Mouse (Mus musculus) heart, postnatal 0 days (tissue): Measurements from ENCODE around the gene Dnaaf3. TPM values are rescaled to one million over a fixed set of nuclear protein-coding genes. Genes with fewer than 3 reads are reported as not detected.
"Not testable (repeated sequence)": the region's sequence is repeated elsewhere in the genome, so short reads cannot be mapped to it uniquely, and the experiment has no call there.

ENCODE experiments used
- ATAC-seq: fragments of 200-750 bp; cut with Nextera tagmentation; 2 replicates; pipeline ENCODE4 v1.8.0; 2017; ENCODE audit warnings: low read depth, moderate number of reproducible peaks, moderate library complexity; ENCODE audit not compliant: insufficient read depth
- DNase-seq: peaks from one replicate; pipeline ENCODE4 v3.0.0-alpha.2; 2016; ENCODE audit warnings: low spot score
- H3K27ac ChIP-seq: fragments of 300-500 bp; sonication (generic); 2 replicates; pipeline ENCODE4 v1.5.1; 2014; ENCODE audit warnings: low read depth, mild to moderate bottlenecking
- H3K27me3 ChIP-seq: fragments of 300-500 bp; sonication (generic); 2 replicates; pipeline ENCODE4 v1.6.1; 2014; ENCODE audit warnings: low read length, mixed read lengths; ENCODE audit not compliant: control insufficient read depth, insufficient read depth
- H3K36me3 ChIP-seq: fragments of 300-500 bp; sonication (generic); replicated peaks from 2 replicates; pipeline ENCODE4 v1.6.1; 2014; ENCODE audit warnings: low read length, mixed read lengths; ENCODE audit not compliant: control insufficient read depth, insufficient read depth
- H3K4me1 ChIP-seq: fragments of 300-500 bp; sonication (generic); 2 replicates; pipeline ENCODE4 v1.6.1; 2014; ENCODE audit warnings: antibody characterized with exemption; ENCODE audit not compliant: control insufficient read depth, insufficient read depth
- H3K4me2 ChIP-seq: fragments of 300-500 bp; sonication (generic); 2 replicates; pipeline ENCODE4 v1.6.1; 2014; ENCODE audit warnings: low read depth, mild to moderate bottlenecking, low read length, moderate library complexity
- H3K4me3 ChIP-seq: fragments of 300-500 bp; sonication (generic); 2 replicates; pipeline ENCODE4 v1.5.1; 2014; ENCODE audit warnings: low read depth, low read length
- H3K9ac ChIP-seq: fragments of 300-500 bp; sonication (generic); replicated peaks from 2 replicates; pipeline ENCODE4 v1.6.1; 2014; ENCODE audit warnings: low read depth, low read length, mixed read lengths
- H3K9me3 ChIP-seq: fragments of 300-500 bp; sonication (generic); replicated peaks from 2 replicates; pipeline ENCODE4 v1.6.1; 2016; ENCODE audit warnings: low read length; ENCODE audit not compliant: control insufficient read depth
- CTCF ChIP-seq: IDR thresholded peaks from 2 replicates; pipeline ENCODE4 v1.5.1; 2016; ENCODE audit warnings: antibody characterized with exemption, control low read depth, low read depth
- EP300 ChIP-seq: IDR thresholded peaks from 2 replicates; pipeline ENCODE4 v1.6.1; 2016; ENCODE audit warnings: antibody characterized with exemption, low read depth
- WGBS: fragments of 180-500 bp; shearing (Covaris S2); extraction: QIAGEN DNeasy Blood & Tissue Kit; methylation state at CpG from one replicate; pipeline ENCODE4 v1.1.7; 2014; 5-methylcytosine and 5-hydroxymethylcytosine counted together
- polyA plus RNA-seq: library from polyadenylated mRNA; unstranded; fragments of >200 nt; fragmentation: Nextera tagmentation; extraction: Ambion mirVana; gene quantifications from 2 replicates; pipeline ENCODE4 v1.2.1, GENCODE M21; 2015
- total RNA-seq: library from RNA; depleted of rRNA; stranded (reverse); fragments of >200 nt; gene quantifications from 2 replicates; pipeline ENCODE4 v1.2.3, GENCODE M21; 2014; ENCODE audit warnings: low replicate concordance; rRNA removed

Dnaaf3 gene
- total RNA-seq (0.11 and 2.6 TPM in 2 replicates), polyA plus RNA-seq (0.60 and 0.63 TPM in 2 replicates)

DNA sequence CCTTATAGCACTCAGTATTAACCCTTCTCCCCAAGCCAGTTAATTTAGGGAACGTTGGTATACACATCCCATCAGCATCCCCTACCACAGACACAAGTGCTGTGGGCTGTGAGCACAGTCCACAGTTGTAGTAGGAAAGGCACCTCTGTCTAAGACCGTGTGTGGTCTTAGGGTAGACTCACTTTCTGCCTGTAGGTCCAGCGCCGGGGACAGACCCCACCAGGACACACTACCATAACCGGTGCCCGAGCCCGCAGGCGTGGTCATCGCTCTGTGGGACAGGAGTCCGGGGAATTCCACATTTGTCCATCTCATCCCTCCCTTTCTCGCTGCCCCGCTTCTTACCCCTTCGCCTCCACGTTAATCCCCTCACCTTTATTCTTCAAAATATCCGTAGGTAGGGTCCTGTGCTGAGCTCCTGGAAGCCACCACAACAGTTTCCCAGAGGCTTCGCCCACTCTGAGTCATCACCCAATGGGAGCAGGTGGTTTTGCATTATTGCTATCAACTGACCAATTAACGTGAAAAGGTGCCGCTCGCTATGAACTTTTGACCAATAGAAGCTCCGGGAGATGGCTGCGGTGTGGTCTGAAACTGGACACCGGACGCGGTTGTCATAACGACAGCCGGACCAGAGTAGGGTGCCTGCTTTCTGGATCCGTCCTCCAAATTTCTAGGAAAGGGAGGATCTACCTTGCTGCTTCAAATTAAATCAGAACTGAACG is at the start of gene Dnaaf3:
Gene Dnaaf3, minus strand, starts transcription at position 449 of the 725 bp plus-strand sequence.
- H3K4me3 ChIP-seq: peak within 1 kb of the TSS; percentile 36
- H3K36me3 ChIP-seq: no peaks in the 10 kb centered on the region
- TF ChIP-seq CTCF: no peak
- TF ChIP-seq EP300: no peak
- no peak within 1 kb of the TSS for H3K9ac ChIP-seq
- peak; percentile 86 for DNase-seq
- ATAC-seq: peak; percentile 94
- no peaks in the 10 kb centered on the region for H3K4me1 ChIP-seq
- no peaks in the 10 kb centered on the region for H3K9me3 ChIP-seq
- H3K27me3 ChIP-seq: 0 out of 2 replicates have a peak, but pooled peaks cover 3% of the 10 kb centered on the region
- no peak within 1 kb of the TSS for H3K27ac ChIP-seq
- WGBS: 4% methylated on average over 28 of the region's 28 CpGs
- H3K4me2 ChIP-seq: peak within 1 kb of the TSS; percentile 61

- 60% methylated on average over 3 of the region's 3 CpGs for WGBS
- not testable (repeated sequence) for H3K27ac ChIP-seq, H3K9me3 ChIP-seq, H3K4me3 ChIP-seq, H3K27me3 ChIP-seq, H3K4me1 ChIP-seq, H3K36me3 ChIP-seq, H3K9ac ChIP-seq, ATAC-seq, DNase-seq, H3K4me2 ChIP-seq
Observed at GRCm38 (mm10) chr7:4581481-4581880, 49.2 kb upstream of the Dnaaf3 start.

DNA sequence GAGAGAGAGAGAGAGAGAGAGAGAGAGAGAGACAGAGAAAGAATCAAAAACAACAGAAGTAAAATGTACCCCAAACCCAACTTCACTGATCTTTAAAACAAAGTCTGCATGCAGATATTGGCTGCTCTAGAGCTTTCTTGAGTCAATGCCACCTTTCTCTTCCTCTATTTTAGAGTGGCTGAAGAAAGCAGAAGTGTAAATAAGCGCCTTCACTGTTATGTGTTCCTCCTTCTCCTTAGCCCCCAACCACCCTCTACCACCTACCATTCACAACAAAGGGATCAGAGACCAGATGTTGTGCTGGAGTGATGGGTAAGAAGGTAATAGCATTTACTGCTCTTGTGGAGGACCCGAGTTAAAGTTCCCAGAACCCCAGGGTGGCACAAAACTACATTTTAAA is 40.1 kb upstream of the Dnaaf3 start:
- not testable (repeated sequence) for H3K27me3 ChIP-seq, H3K4me2 ChIP-seq, H3K27ac ChIP-seq, H3K9me3 ChIP-seq, H3K9ac ChIP-seq, H3K4me3 ChIP-seq, DNase-seq, ATAC-seq, H3K36me3 ChIP-seq, H3K4me1 ChIP-seq
- WGBS: 64% methylated on average over 2 of the region's 2 CpGs

GRCm38 (mm10) chr7:4562660-4563059 is 30.4 kb upstream of the Dnaaf3 start:
- no peak overlapping the region for H3K4me2 ChIP-seq
- H3K4me3 ChIP-seq: no peak overlapping the region
- H3K27me3 ChIP-seq: no peaks in the 10 kb centered on the region
- TF ChIP-seq CTCF (no peak), EP300 (no peak)
- no peak overlapping the region for H3K9ac ChIP-seq
- 83% methylated on average over 3 of the region's 3 CpGs for WGBS
- no peaks in the 10 kb centered on the region for H3K36me3 ChIP-seq
- no peak overlapping the region for H3K27ac ChIP-seq
- no peaks in the 10 kb centered on the region for H3K4me1 ChIP-seq
- ATAC-seq (no peak), DNase-seq (no peak)
- no peaks in the 10 kb centered on the region for H3K9me3 ChIP-seq

DNA sequence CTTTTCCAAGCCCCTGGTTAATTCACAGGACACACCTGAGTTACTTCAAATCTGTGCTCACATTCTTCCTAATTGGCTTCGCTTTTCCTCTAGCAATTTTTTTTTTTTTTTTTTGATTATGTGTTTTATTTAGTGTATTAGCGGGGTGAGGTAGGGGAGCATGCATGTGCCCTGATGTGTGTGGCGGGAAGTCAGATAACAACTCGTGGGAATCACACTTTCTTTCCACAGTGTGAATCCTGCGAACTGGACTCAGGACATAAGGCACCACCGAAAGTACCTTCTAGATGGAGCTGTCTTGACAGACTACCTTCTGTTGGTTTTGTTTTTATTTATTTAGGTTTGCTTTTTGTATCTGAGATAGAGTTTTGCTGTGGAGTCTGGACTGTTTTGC is 24.9 kb upstream of the Dnaaf3 start:
- no peaks in the 10 kb centered on the region for H3K9me3 ChIP-seq
- 64% methylated on average over 6 of the region's 6 CpGs for WGBS

More for the DNA sequence above, 24.9 kb upstream of the Dnaaf3 start:
- DNase-seq (no peak), ATAC-seq (no peak)
- no peaks in the 10 kb centered on the region for H3K4me1 ChIP-seq
- H3K36me3 ChIP-seq: no peaks in the 10 kb centered on the region
- H3K9ac ChIP-seq: no peak overlapping the region
- TF ChIP-seq CTCF (no peak), EP300 (no peak)
- H3K4me3 ChIP-seq: no peak overlapping the region
- H3K27ac ChIP-seq: no peak overlapping the region
- H3K27me3 ChIP-seq: 0 out of 2 replicates have a peak, but pooled peaks cover 5% of the 10 kb centered on the region
- no peak overlapping the region for H3K4me2 ChIP-seq
